Mouse (Mus musculus) small intestine, adult 2 months (tissue): ENCODE data around the gene Nop14. TPM values are rescaled to one million over a fixed set of nuclear protein-coding genes. Genes with fewer than 3 reads are reported as not detected.
A peak's percentile ranks its signal among the peaks of the same experiment; 100 is the strongest.

ENCODE experiments used
- H3K27ac ChIP-seq: fragments of 200-500 bp; 2 replicates; pipeline ENCODE4 v1.5.1; 2012; ENCODE audit warnings: low read depth, low read length, control low read depth, inconsistent platforms; ENCODE audit not compliant: insufficient read depth
- H3K27me3 ChIP-seq: fragments of 200-500 bp; 2 replicates; pipeline ENCODE4 v1.6.1; 2012; ENCODE audit warnings: mild to moderate bottlenecking, moderate library complexity, low read length, inconsistent platforms; ENCODE audit not compliant: control insufficient read depth, insufficient read depth
- H3K36me3 ChIP-seq: fragments of 200-500 bp; 2 replicates; pipeline ENCODE4 v1.6.1; 2012; ENCODE audit warnings: mild to moderate bottlenecking, low read length, control low read depth, inconsistent platforms; ENCODE audit not compliant: control insufficient read depth, insufficient read depth
- H3K4me1 ChIP-seq: fragments of 200-500 bp; 2 replicates; pipeline ENCODE4 v1.6.1; 2012; ENCODE audit warnings: low read length, inconsistent platforms, mixed read lengths; ENCODE audit not compliant: control insufficient read depth, insufficient read depth, insufficient read length
- H3K4me3 ChIP-seq: fragments of 200-500 bp; 2 replicates; pipeline ENCODE4 v1.5.1; 2012; ENCODE audit warnings: low read depth, mild to moderate bottlenecking, control low read depth, inconsistent platforms, low read length, moderate library complexity
- CTCF ChIP-seq: fragments of 200-500 bp; IDR thresholded peaks from 2 replicates; pipeline ENCODE4 v1.5.1; 2012; ENCODE audit warnings: low read depth, mild to moderate bottlenecking, control low read depth, inconsistent platforms, low read length, moderate library complexity, mixed read lengths; ENCODE audit not compliant: insufficient replicate concordance, insufficient read length; ENCODE audit errors: extremely low read depth
- POLR2A ChIP-seq: fragments of 200-500 bp; IDR thresholded peaks from 2 replicates; pipeline ENCODE4 v1.6.1; 2012; ENCODE audit warnings: low read depth, mild to moderate bottlenecking, control low read depth, inconsistent platforms, low read length, moderate library complexity
- WGBS: fragments of 180-500 bp; shearing (Covaris S2); methylation state at CpG from one replicate; pipeline ENCODE4 v1.1.7; 2018; 5-methylcytosine and 5-hydroxymethylcytosine counted together
- polyA plus RNA-seq: library from polyadenylated mRNA; depleted of rRNA; stranded (reverse); fragments of >200 nt; gene quantifications from 2 replicates; pipeline ENCODE4 v1.2.3, GENCODE M21; 2012

Nop14 gene
- polyA plus RNA-seq, 1 experiment = 4.4 TPM

- no peak overlapping the region for H3K27ac ChIP-seq
- H3K4me3 ChIP-seq = no peak overlapping the region
- TF ChIP-seq POLR2A (no peak), CTCF (no peak)
- peaks cover 35% of the 10 kb centered on the region for H3K36me3 ChIP-seq
- peaks cover 3% of the 10 kb centered on the region; the same call in 1 of the 2 replicates for H3K4me1 ChIP-seq
- WGBS = 90% methylated on average over 3 of the region's 3 CpGs
- H3K27me3 ChIP-seq = no peaks in the 10 kb centered on the region
Observed at GRCm38 (mm10) chr5:34641991-34642390, 18.0 kb downstream of the Nop14 start.

GRCm38 (mm10) chr5:34637591-34638156 is 22.3 kb downstream of the Nop14 start:
- H3K27me3 ChIP-seq = no peaks in the 10 kb centered on the region
- H3K4me1 ChIP-seq = peaks cover 9% of the 10 kb centered on the region; the same call in 1 of the 2 replicates
- H3K27ac ChIP-seq = no peak overlapping the region
- WGBS = 32% methylated on average over 7 of the region's 7 CpGs
- no peak overlapping the region for H3K4me3 ChIP-seq
- H3K36me3 ChIP-seq = peaks cover 19% of the 10 kb centered on the region
- TF ChIP-seq POLR2A = no peak
- no peak for TF ChIP-seq CTCF

GRCm38 (mm10) chr5:34636481-34637287 is 23.3 kb downstream of the Nop14 start, which contains the start of gene Mfsd10:
Gene Mfsd10, minus strand, starts transcription at chr5:34637212.
- H3K27me3 ChIP-seq = no peaks in the 10 kb centered on the region
- peak within 1 kb of the TSS; percentile 26 for H3K27ac ChIP-seq
- H3K36me3 ChIP-seq = peaks cover 22% of the 10 kb centered on the region
- TF ChIP-seq POLR2A (no peak), CTCF (peak; percentile 36; the same call in 1 of the 2 replicates)
- peaks cover 9% of the 10 kb centered on the region; the same call in 1 of the 2 replicates for H3K4me1 ChIP-seq
- H3K4me3 ChIP-seq = peak within 1 kb of the TSS; percentile 74
- under 1% methylated on average over 48 of the region's 48 CpGs for WGBS

- no peak overlapping the region for H3K27ac ChIP-seq
- H3K36me3 ChIP-seq = peaks cover 28% of the 10 kb centered on the region
- no peaks in the 10 kb centered on the region for H3K27me3 ChIP-seq
- peaks cover 9% of the 10 kb centered on the region; the same call in 1 of the 2 replicates for H3K4me1 ChIP-seq
- TF ChIP-seq POLR2A = no peak
- no peak for TF ChIP-seq CTCF
- H3K4me3 ChIP-seq = peak overlapping the region; percentile 74; the same call in 1 of the 2 replicates
- 61% methylated on average over 10 of the region's 10 CpGs for WGBS
Observed at GRCm38 (mm10) chr5:34635665-34636192, 24.2 kb downstream of the Nop14 start.

- Histone ChIP-seq H3K36me3 (peaks cover 33% of the 10 kb centered on the region), H3K4me1 (peaks cover 9% of the 10 kb centered on the region; the same call in 1 of the 2 replicates), H3K27me3 (no peaks in the 10 kb centered on the region), H3K4me3 (peak overlapping the region; percentile 17), H3K27ac (peak overlapping the region; percentile 21)
- TF ChIP-seq CTCF (no peak), POLR2A (no peak)
- 86% methylated on average over 13 of the region's 13 CpGs for WGBS
Observed at GRCm38 (mm10) chr5:34634746-34635400, 25.1 kb downstream of the Nop14 start.

GRCm38 (mm10) chr5:34633641-34634040 is 26.3 kb downstream of the Nop14 start:
- H3K27ac ChIP-seq = no peak overlapping the region
- peaks cover 37% of the 10 kb centered on the region for H3K36me3 ChIP-seq
- H3K4me3 ChIP-seq = no peak overlapping the region
- WGBS = 41% methylated on average over 4 of the region's 4 CpGs
- TF ChIP-seq CTCF (no peak), POLR2A (no peak)
- H3K4me1 ChIP-seq = peaks cover 9% of the 10 kb centered on the region; the same call in 1 of the 2 replicates
- no peaks in the 10 kb centered on the region for H3K27me3 ChIP-seq

- peaks cover 9% of the 10 kb centered on the region; the same call in 1 of the 2 replicates for H3K4me1 ChIP-seq
- no peak overlapping the region for H3K27ac ChIP-seq
- H3K27me3 ChIP-seq = no peaks in the 10 kb centered on the region
- 66% methylated on average over 2 of the region's 2 CpGs for WGBS
- peaks cover 40% of the 10 kb centered on the region for H3K36me3 ChIP-seq
- TF ChIP-seq CTCF (no peak), POLR2A (no peak)
- no peak overlapping the region for H3K4me3 ChIP-seq
Observed at GRCm38 (mm10) chr5:34632996-34633395, 27.0 kb downstream of the Nop14 start.
